Mouse (Mus musculus) small intestine, adult 2 months (tissue): ENCODE data around the gene Spc25.

Source experiments
- CTCF ChIP-seq: fragments of 200-500 bp; IDR thresholded peaks from 2 replicates; pipeline ENCODE4 v1.5.1; 2012; ENCODE audit warnings: low read depth, mild to moderate bottlenecking, control low read depth, inconsistent platforms, low read length, moderate library complexity, mixed read lengths; ENCODE audit not compliant: insufficient replicate concordance, insufficient read length; ENCODE audit errors: extremely low read depth
- POLR2A ChIP-seq: fragments of 200-500 bp; IDR thresholded peaks from 2 replicates; pipeline ENCODE4 v1.6.1; 2012; ENCODE audit warnings: low read depth, mild to moderate bottlenecking, control low read depth, inconsistent platforms, low read length, moderate library complexity

DNA sequence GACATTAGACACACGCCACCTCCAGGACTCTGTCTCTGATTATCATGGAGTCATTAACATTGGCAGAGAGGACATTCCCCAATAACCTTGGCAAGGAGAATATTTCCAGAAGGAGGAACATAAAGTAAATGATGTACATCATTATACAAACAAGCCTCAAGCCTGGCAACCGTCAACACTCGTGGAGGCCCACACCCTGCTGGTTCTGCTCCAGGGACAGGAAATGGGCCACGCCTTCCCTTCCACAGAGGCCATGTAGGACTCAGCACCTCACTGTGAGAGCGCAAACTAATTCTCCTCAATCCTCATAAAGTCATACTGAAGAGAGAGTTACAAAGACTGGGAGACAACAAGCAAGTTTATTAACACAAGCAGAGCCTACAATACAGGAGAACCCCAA, 12.4 kb downstream of the Spc25 start:
- TF ChIP-seq CTCF, result no peak
- TF ChIP-seq POLR2A, result no peak
